32 mouse cellular contexts compared by ENCODE assay signal in genomic region chr13:99278511-99278910, GRCm38 (mm10).
"Had no signal": no experiment of that assay in that cellular context is flagged by ENCODE, and none has a peak within 500 bp of the region (broad histone marks: within the 10 kb centered on the region; RNA-seq: fewer than 3 reads in every experiment).

No protein-coding gene starts in this region.

- H3K9ac ChIP-seq: limb, embryonic 12.5 days; limb, embryonic 13.5 days; limb, embryonic 15.5 days; liver, embryonic 12.5 days; liver, embryonic 13.5 days; liver, embryonic 14.5 days; liver, embryonic 15.5 days; liver, postnatal 0 days; lung, embryonic 14.5 days; lung, embryonic 15.5 days; midbrain, embryonic 12.5 days; midbrain, embryonic 13.5 days; midbrain, embryonic 15.5 days; neural tube, embryonic 12.5 days had no signal

- H3K4me3 ChIP-seq: limb, embryonic 10.5 days; limb, embryonic 12.5 days; limb, embryonic 13.5 days; limb, embryonic 15.5 days; liver, embryonic 12.5 days; liver, embryonic 13.5 days; liver, embryonic 15.5 days; lung, embryonic 15.5 days; megakaryocyte, embryonic 14.5 days; midbrain, embryonic 10.5 days; midbrain, embryonic 12.5 days; midbrain, embryonic 13.5 days; midbrain, embryonic 15.5 days; myocyte; neural tube, embryonic 12.5 days had no signal

- H3K4me1 ChIP-seq: limb, embryonic 10.5 days; limb, embryonic 12.5 days; liver, embryonic 12.5 days; liver, embryonic 13.5 days; liver, embryonic 15.5 days; lung, embryonic 15.5 days; megakaryocyte, embryonic 14.5 days; midbrain, embryonic 12.5 days; neural tube, embryonic 12.5 days had no signal

- H3K27me3 ChIP-seq: limb, embryonic 12.5 days; limb, embryonic 13.5 days; limb, embryonic 15.5 days; liver, embryonic 12.5 days; liver, embryonic 13.5 days; liver, embryonic 15.5 days; lung, embryonic 15.5 days; midbrain, embryonic 12.5 days; midbrain, embryonic 13.5 days; midbrain, embryonic 15.5 days; neural tube, embryonic 12.5 days had no signal

- H3K9me3 ChIP-seq: limb, embryonic 10.5 days; limb, embryonic 12.5 days; limb, embryonic 13.5 days; limb, embryonic 15.5 days; liver, embryonic 12.5 days; liver, embryonic 13.5 days; liver, embryonic 15.5 days; lung, embryonic 15.5 days; midbrain, embryonic 10.5 days; midbrain, embryonic 12.5 days; midbrain, embryonic 13.5 days; midbrain, embryonic 15.5 days; neural tube, embryonic 12.5 days had no signal

- DNase-seq: left cerebral cortex, postnatal 4 days; liver; liver, embryonic 13.5 days; liver, postnatal 0 days; lung, adult 18-20 months; lung, adult 2 months; lung, embryonic 14.5 days; lung, postnatal 10 days; lung, postnatal 14 days; lung, postnatal 36 days; lung, postnatal 4 days; midbrain, embryonic 14.5 days had no signal

- H3K36me3 ChIP-seq: limb, embryonic 10.5 days; limb, embryonic 12.5 days; limb, embryonic 13.5 days; limb, embryonic 15.5 days; liver, embryonic 12.5 days; liver, embryonic 13.5 days; liver, embryonic 15.5 days; lung, embryonic 15.5 days; midbrain, embryonic 10.5 days; midbrain, embryonic 12.5 days; midbrain, embryonic 13.5 days; midbrain, embryonic 15.5 days; neural tube, embryonic 12.5 days had no signal

- H3K4me2 ChIP-seq: limb, embryonic 12.5 days; limb, embryonic 13.5 days; limb, embryonic 15.5 days; liver, embryonic 11.5 days; liver, embryonic 12.5 days; liver, embryonic 13.5 days; liver, embryonic 15.5 days; lung, embryonic 14.5 days; lung, embryonic 15.5 days; midbrain, embryonic 11.5 days; midbrain, embryonic 12.5 days; midbrain, embryonic 13.5 days; midbrain, embryonic 15.5 days; neural tube, embryonic 12.5 days had no signal

- H3K27ac ChIP-seq: limb, embryonic 10.5 days; limb, embryonic 12.5 days; limb, embryonic 13.5 days; limb, embryonic 15.5 days; liver, embryonic 12.5 days; liver, embryonic 13.5 days; liver, embryonic 14.5 days; liver, embryonic 15.5 days; lung, embryonic 15.5 days; macrophage; midbrain, embryonic 10.5 days; midbrain, embryonic 12.5 days; midbrain, embryonic 13.5 days; midbrain, embryonic 15.5 days; neural tube, embryonic 12.5 days had no signal

- ATAC-seq: liver, embryonic 12.5 days; liver, postnatal 0 days; lung, postnatal 0 days; midbrain, embryonic 13.5 days; midbrain, embryonic 15.5 days; midbrain, embryonic 16.5 days had no signal
